Mouse (Mus musculus) heart, adult 2 months (tissue): ENCODE measurements around the gene Pus10. TPM values are rescaled to one million over a fixed set of nuclear protein-coding genes. Genes with fewer than 3 reads are reported as not detected.

Experiments
- DNase-seq, 2 experiments: peaks; one replicate each; pipeline ENCODE4 v3.0.0; 2021
- H3K27ac ChIP-seq: fragments of 200-600 bp; 2 replicates; pipeline ENCODE4 v1.8.1; 2022
- H3K27me3 ChIP-seq: fragments of 200-500 bp; 2 replicates; pipeline ENCODE4 v1.6.1; 2012; ENCODE audit warnings: mild to moderate bottlenecking, low read length, inconsistent platforms, mixed read lengths; ENCODE audit not compliant: control insufficient read depth, insufficient read depth
- H3K36me3 ChIP-seq: fragments of 200-500 bp; 2 replicates; pipeline ENCODE4 v1.6.1; 2012; ENCODE audit warnings: low read length, inconsistent platforms; ENCODE audit not compliant: control insufficient read depth, insufficient read depth
- H3K4me1 ChIP-seq: fragments of 200-500 bp; 2 replicates; pipeline ENCODE4 v1.6.1; 2011; ENCODE audit warnings: low read length; ENCODE audit not compliant: control insufficient read depth, insufficient read depth
- H3K4me3 ChIP-seq: fragments of 200-600 bp; 2 replicates; pipeline ENCODE4 v1.8.1; 2022
- H3K79me2 ChIP-seq: fragments of 200-500 bp; replicated peaks from 2 replicates; pipeline ENCODE4 v1.6.1; 2012; ENCODE audit warnings: mild to moderate bottlenecking, inconsistent platforms, low read length, moderate library complexity, mixed read lengths; ENCODE audit not compliant: control insufficient read depth, insufficient read depth
- H3K9ac ChIP-seq: fragments of 200-500 bp; 2 replicates; pipeline ENCODE4 v1.6.1; 2012; ENCODE audit warnings: low read depth, mild to moderate bottlenecking, control low read depth, inconsistent platforms, low read length, mixed read lengths
- CTCF ChIP-seq: fragments of 200-600 bp; IDR thresholded peaks from 2 replicates; pipeline ENCODE4 v1.8.1; 2022; ENCODE audit warnings: antibody characterized with exemption, mild to moderate bottlenecking, moderate library complexity
- EP300 ChIP-seq: fragments of 200-500 bp; IDR thresholded peaks from 2 replicates; pipeline ENCODE4 v1.6.1; 2011; ENCODE audit warnings: low read depth, low read length, control low read depth; ENCODE audit not compliant: insufficient read depth
- POLR2A ChIP-seq: fragments of 200-500 bp; IDR thresholded peaks from 2 replicates; pipeline ENCODE4 v1.6.1; 2011; ENCODE audit warnings: mild to moderate bottlenecking, low read depth, low read length, control low read depth; ENCODE audit not compliant: insufficient read depth
- WGBS: fragments of 180-500 bp; shearing (Covaris S2); methylation state at CpG from one replicate; pipeline ENCODE4 v1.1.7; 2018; 5-methylcytosine and 5-hydroxymethylcytosine counted together
- intact Hi-C: fragments of 180-260 bp; cut with DNase I; formaldehyde crosslinking; loops from one replicate; pipeline ENCODE4 v1.15.1; 2025
- polyA plus RNA-seq: library from polyadenylated mRNA; depleted of rRNA; stranded (reverse); fragments of >200 nt; gene quantifications from 2 replicates; pipeline ENCODE4 v1.2.3, GENCODE M21; 2012
- total RNA-seq, 2 experiments: library from RNA; stranded (reverse); gene quantifications; 2 replicates each; pipeline ENCODE4 v1.2.3; 2021

The Pus10 gene
- total and polyA plus RNA-seq, 3 experiments, result 3.3 to 11.0 (median 8.8) TPM

DNA sequence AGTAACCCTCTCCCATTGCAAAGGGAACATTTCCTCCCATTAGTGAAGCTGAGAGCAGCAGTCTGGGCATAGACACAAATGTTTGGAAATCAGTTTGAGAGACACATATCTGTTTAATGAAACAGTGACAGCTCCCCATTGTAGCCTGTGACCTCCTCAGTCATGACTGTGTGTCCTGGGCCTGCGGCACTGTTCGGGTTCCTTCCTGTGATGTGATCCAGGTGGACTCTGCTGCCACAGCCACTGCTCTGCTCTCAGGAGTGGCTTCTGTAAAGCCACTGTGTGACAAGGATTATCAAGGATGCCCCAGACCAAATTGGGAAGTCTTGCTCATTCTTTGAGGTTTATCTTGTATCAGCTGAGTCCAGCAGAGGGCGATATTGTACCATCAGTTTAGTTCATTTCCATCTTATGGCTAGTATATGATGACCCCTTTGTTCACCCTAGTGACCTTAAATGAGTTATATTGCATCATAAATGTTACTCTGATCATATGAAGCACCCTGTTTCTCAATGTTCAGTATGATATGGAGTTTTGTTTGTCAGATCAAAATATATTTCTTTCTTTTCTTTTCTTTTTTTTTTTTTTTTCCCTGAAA, 13.7 kb downstream of the Pus10 start:
- 45% methylated on average over 3 of the region's 3 CpGs for WGBS
- H3K4me3 ChIP-seq, result no peak overlapping the region
- H3K9ac ChIP-seq, result no peak overlapping the region
- no peak for TF ChIP-seq EP300
- peak; percentile 87 for TF ChIP-seq CTCF
- no peak for TF ChIP-seq POLR2A
- intact Hi-C loops, result loop anchor here (1.0 to 10.0 kb wide), 3 partner anchors 176 to 275 kb away; no protein-coding TSS in a partner anchor
- H3K4me1 ChIP-seq, result no peaks in the 10 kb centered on the region
- H3K27me3 ChIP-seq, result no peaks in the 10 kb centered on the region
- H3K36me3 ChIP-seq, result no peaks in the 10 kb centered on the region
- no peak overlapping the region for H3K27ac ChIP-seq
- peak; percentile 21 to 29 for DNase-seq
- no peaks in the 10 kb centered on the region for H3K79me2 ChIP-seq

DNA sequence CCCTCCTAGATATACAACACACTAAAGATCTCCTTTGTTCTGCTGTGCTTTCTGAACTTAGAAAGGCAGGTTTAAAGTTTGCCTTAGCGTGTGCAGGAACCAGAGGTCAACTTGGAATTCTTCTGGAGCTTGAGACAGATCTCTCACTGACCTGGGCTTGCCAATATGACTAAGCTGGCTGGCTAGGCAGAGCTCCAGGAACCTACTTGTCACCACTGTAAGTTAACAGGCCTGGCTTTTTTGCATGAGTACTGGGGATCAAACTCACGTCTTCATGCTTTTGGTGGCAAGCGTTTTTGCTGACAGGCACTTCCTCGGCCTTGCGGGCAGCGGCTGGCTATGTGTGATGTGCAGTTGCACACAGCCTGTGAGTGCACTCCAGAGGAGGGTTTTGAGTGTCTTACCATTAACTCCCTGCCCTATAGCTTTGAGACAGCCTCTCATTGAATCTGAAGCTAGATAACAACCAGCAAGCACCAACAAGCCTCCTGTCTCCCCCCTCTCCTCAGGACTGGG, 15.0 kb downstream of the Pus10 start:
- H3K79me2 ChIP-seq, result no peaks in the 10 kb centered on the region
- peak in 1 of 2 experiments; percentile 36 for DNase-seq
- H3K4me3 ChIP-seq, result no peak overlapping the region
- no peaks in the 10 kb centered on the region for H3K36me3 ChIP-seq
- no peaks in the 10 kb centered on the region for H3K27me3 ChIP-seq
- no peak for TF ChIP-seq POLR2A
- no peak for TF ChIP-seq CTCF
- TF ChIP-seq EP300, result no peak
- no peak overlapping the region for H3K27ac ChIP-seq
- no peak overlapping the region for H3K9ac ChIP-seq
- no peaks in the 10 kb centered on the region for H3K4me1 ChIP-seq
- WGBS, result 69% methylated on average over 6 of the region's 6 CpGs
- intact Hi-C loops, result no loop called here

DNA sequence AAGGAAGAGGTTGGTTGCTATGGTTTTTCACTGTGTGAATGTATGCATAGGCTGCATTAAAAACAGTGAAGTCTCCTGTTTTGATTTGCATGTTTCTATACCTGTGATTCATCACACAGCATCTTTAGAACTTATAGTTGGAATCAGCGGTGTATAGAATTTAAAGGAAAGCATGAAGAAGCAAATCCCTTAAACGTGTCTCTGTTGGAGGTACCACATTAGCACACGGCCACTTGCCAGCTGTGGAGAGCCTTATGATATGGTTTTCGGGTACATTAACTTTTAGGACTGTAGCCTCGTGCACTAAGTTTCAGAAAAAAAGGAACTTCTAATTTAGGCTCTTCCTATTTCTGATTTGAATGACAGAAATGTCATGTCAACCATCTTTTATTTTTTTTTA, 17.1 kb downstream of the Pus10 start:
- Histone ChIP-seq H3K4me3 (no peak overlapping the region), H3K79me2 (no peaks in the 10 kb centered on the region), H3K36me3 (no peaks in the 10 kb centered on the region; the same call in 1 of the 2 replicates), H3K4me1 (no peaks in the 10 kb centered on the region), H3K9ac (no peak overlapping the region), H3K27me3 (no peaks in the 10 kb centered on the region), H3K27ac (no peak overlapping the region)
- TF ChIP-seq EP300, result no peak
- no peak for TF ChIP-seq POLR2A
- no peak for TF ChIP-seq CTCF
- intact Hi-C loops, result no loop called here
- 84% methylated on average over 5 of the region's 5 CpGs for WGBS
- no peak for DNase-seq

DNA sequence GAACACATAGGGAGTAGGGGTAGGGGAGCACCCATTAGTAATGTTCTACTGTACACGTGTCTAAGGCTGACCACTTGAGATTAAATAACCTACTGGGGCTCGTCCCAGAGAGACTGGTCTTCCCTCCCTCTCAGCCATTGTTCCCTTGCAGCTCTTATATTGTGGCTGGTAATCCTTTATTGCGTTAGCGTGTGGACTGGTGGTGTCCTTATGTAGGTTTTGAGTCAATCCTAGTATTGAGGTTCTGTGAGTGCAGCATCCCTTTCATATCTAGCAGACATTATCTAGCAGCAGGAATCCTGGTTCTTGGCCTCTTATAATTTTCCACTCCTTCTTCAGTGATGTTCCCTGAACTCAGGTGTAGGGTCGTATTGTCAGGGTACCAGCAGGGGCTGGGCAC, 21.2 kb downstream of the Pus10 start:
- TF ChIP-seq EP300 (no peak), CTCF (no peak), POLR2A (no peak)
- H3K4me3 ChIP-seq, result no peak overlapping the region
- no peak overlapping the region for H3K9ac ChIP-seq
- no peaks in the 10 kb centered on the region for H3K27me3 ChIP-seq
- H3K79me2 ChIP-seq, result no peaks in the 10 kb centered on the region
- no peaks in the 10 kb centered on the region for H3K4me1 ChIP-seq
- H3K27ac ChIP-seq, result no peak overlapping the region
- intact Hi-C loops, result no loop called here
- no peak for DNase-seq
- 85% methylated on average over 5 of the region's 5 CpGs for WGBS
- no peaks in the 10 kb centered on the region; the same call in 1 of the 2 replicates for H3K36me3 ChIP-seq

DNA sequence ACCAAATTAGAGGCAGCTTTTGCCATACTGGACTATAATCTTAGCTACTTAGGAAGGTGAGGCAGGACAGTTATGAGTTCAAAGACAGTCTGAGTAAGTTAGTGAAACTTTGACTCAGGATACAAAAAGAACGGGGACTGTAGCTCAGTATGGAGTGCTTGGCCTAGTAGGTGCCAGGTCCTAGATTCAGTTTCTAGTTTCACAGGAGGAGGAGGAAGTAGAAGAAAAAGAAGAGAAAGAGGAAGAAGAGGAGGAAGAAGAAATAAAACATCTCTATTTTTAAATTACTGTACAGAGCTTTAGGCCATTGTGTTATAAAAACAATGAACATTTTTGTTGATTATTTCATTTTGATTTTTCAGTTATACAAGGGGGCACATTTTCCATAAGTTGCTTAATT, 22.6 kb downstream of the Pus10 start:
- Histone ChIP-seq H3K36me3 (no peaks in the 10 kb centered on the region; the same call in 1 of the 2 replicates), H3K27me3 (no peaks in the 10 kb centered on the region), H3K4me3 (no peak overlapping the region), H3K4me1 (no peaks in the 10 kb centered on the region), H3K79me2 (no peaks in the 10 kb centered on the region), H3K27ac (no peak overlapping the region), H3K9ac (no peak overlapping the region)
- TF ChIP-seq CTCF, result no peak
- no peak for TF ChIP-seq POLR2A
- TF ChIP-seq EP300, result no peak
- WGBS, result 85% methylated on average over 1 of the region's 1 CpGs
- DNase-seq, result no peak
- intact Hi-C loops, result no loop called here

DNA sequence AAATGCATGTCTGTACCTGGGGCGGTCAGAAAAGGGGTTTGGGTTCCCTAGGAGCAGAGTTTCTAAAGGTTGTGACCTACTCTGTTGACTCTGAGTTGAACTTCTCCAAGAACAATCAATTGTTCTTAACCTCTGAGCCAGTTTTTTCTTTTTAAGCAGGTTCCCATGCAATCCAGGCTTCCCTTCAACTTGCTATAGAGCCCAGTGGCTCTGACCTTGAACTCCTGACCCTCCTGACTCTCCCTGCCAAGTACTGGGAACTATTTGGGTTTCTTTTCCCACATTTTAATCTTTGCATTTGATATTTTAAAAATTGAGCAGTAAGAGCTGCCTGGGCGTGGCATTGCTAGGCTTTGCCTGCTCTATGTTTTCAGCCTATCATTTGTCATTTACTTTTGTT, 27.8 kb downstream of the Pus10 start:
- Histone ChIP-seq H3K9ac (no peak overlapping the region), H3K79me2 (peaks cover 2% of the 10 kb centered on the region; the same call in 1 of the 2 replicates), H3K27me3 (no peaks in the 10 kb centered on the region), H3K36me3 (no peaks in the 10 kb centered on the region; the same call in 1 of the 2 replicates), H3K4me3 (no peak overlapping the region), H3K27ac (no peak overlapping the region), H3K4me1 (no peaks in the 10 kb centered on the region)
- 97% methylated on average over 2 of the region's 2 CpGs for WGBS
- DNase-seq, result no peak
- no peak for TF ChIP-seq EP300
- TF ChIP-seq POLR2A, result no peak
- no peak for TF ChIP-seq CTCF
- intact Hi-C loops, result no loop called here
